Mouse (Mus musculus): ENCODE measurements around the gene Pkp4. TPM values are rescaled to one million over a fixed set of nuclear protein-coding genes. Genes with fewer than 3 reads are reported as not detected.

Gene Pkp4
- polyA plus RNA-seq, 1 experiment from 2014 or later = 28.3 TPM

- 91% methylated on average over 8 of the region's 8 CpGs for WGBS
- Histone ChIP-seq H3K36me3 (peaks cover 49% of the 10 kb centered on the region), H3K4me1 (no peaks in the 10 kb centered on the region)
These were observed 146.7 kb downstream of the Pkp4 start for GRCm38 (mm10) chr2:59307302-59307701.

GRCm38 (mm10) chr2:59308055-59308454 lies 147.4 kb downstream of the Pkp4 start:
- WGBS = 93% methylated on average over 19 of the region's 19 CpGs
- Histone ChIP-seq H3K27ac (no peak overlapping the region), H3K4me1 (no peaks in the 10 kb centered on the region), H3K4me3 (no peak overlapping the region), H3K4me2 (no peak overlapping the region), H3K9me3 (no peaks in the 10 kb centered on the region), H3K27me3 (no peaks in the 10 kb centered on the region), H3K36me3 (peaks cover 51% of the 10 kb centered on the region), H3K9ac (no peak overlapping the region)
- ATAC-seq (ENCODE audit: insufficient number of reproducible peaks, insufficient read depth, low FRiP score, low TSS enrichment, low read depth) = no peak

More at GRCm38 (mm10) chr2:59307302-59307701, 146.7 kb downstream of the Pkp4 start:
- Histone ChIP-seq H3K27me3 (no peaks in the 10 kb centered on the region), H3K4me2 (no peak overlapping the region), H3K4me3 (no peak overlapping the region), H3K27ac (no peak overlapping the region), H3K9me3 (no peaks in the 10 kb centered on the region), H3K9ac (no peak overlapping the region)
- no peak for ATAC-seq (ENCODE audit: insufficient number of reproducible peaks, insufficient read depth, low FRiP score, low TSS enrichment, low read depth)

GRCm38 (mm10) chr2:59313293-59313692 lies 152.6 kb downstream of the Pkp4 start:
- H3K27ac ChIP-seq = no peak overlapping the region
- H3K4me2 ChIP-seq = no peak overlapping the region
- no peak for ATAC-seq (ENCODE audit: insufficient number of reproducible peaks, insufficient read depth, low FRiP score, low TSS enrichment, low read depth)
- H3K4me1 ChIP-seq = no peaks in the 10 kb centered on the region
- H3K9ac ChIP-seq = no peak overlapping the region
- WGBS = 69% methylated on average over 6 of the region's 6 CpGs
- peaks cover 40% of the 10 kb centered on the region for H3K36me3 ChIP-seq
- no peaks in the 10 kb centered on the region for H3K27me3 ChIP-seq
- peaks cover under 1% of the 10 kb centered on the region for H3K9me3 ChIP-seq
- no peak overlapping the region for H3K4me3 ChIP-seq

GRCm38 (mm10) chr2:59318631-59319030 lies 158.0 kb downstream of the Pkp4 start:
- no peaks in the 10 kb centered on the region for H3K4me1 ChIP-seq
- no peak for ATAC-seq (ENCODE audit: insufficient number of reproducible peaks, insufficient read depth, low FRiP score, low TSS enrichment, low read depth)
- WGBS = 100% methylated on average over 1 of the region's 1 CpGs
- H3K4me3 ChIP-seq = no peak overlapping the region
- H3K27ac ChIP-seq = no peak overlapping the region
- no peak overlapping the region for H3K9ac ChIP-seq
- no peaks in the 10 kb centered on the region for H3K27me3 ChIP-seq
- H3K9me3 ChIP-seq = peaks cover 10% of the 10 kb centered on the region
- H3K4me2 ChIP-seq = no peak overlapping the region
- H3K36me3 ChIP-seq = peaks cover 53% of the 10 kb centered on the region

- no peaks in the 10 kb centered on the region for H3K9me3 ChIP-seq
- whole genome bisulfite sequencing = 90% methylated on average over 5 of the region's 5 CpGs
- H3K4me2 ChIP-seq = no peak overlapping the region
- no peak for ATAC-seq (ENCODE audit: insufficient number of reproducible peaks, insufficient read depth, low FRiP score, low TSS enrichment, low read depth)
- no peaks in the 10 kb centered on the region for H3K4me1 ChIP-seq
- H3K27ac ChIP-seq = no peak overlapping the region
- no peak overlapping the region for H3K9ac ChIP-seq
- no peaks in the 10 kb centered on the region for H3K27me3 ChIP-seq
- peaks cover 47% of the 10 kb centered on the region for H3K36me3 ChIP-seq
- no peak overlapping the region for H3K4me3 ChIP-seq
These were observed 167.3 kb downstream of the Pkp4 start for GRCm38 (mm10) chr2:59327946-59328345.

- H3K4me2 ChIP-seq = no peak overlapping the region
- no peak for ATAC-seq (ENCODE audit: insufficient number of reproducible peaks, insufficient read depth, low FRiP score, low TSS enrichment, low read depth)
- H3K9me3 ChIP-seq = no peaks in the 10 kb centered on the region
- H3K27me3 ChIP-seq = no peaks in the 10 kb centered on the region
- no peak overlapping the region for H3K27ac ChIP-seq
- 87% methylated on average over 9 of the region's 9 CpGs for WGBS
- H3K4me3 ChIP-seq = no peak overlapping the region
- H3K36me3 ChIP-seq = peaks cover 56% of the 10 kb centered on the region
- H3K4me1 ChIP-seq = no peaks in the 10 kb centered on the region
- no peak overlapping the region for H3K9ac ChIP-seq
These were observed 170.4 kb downstream of the Pkp4 start for GRCm38 (mm10) chr2:59331093-59331492.

GRCm38 (mm10) chr2:59332523-59332922 lies 171.9 kb downstream of the Pkp4 start:
- Histone ChIP-seq H3K4me1 (0 out of 2 replicates have a peak, but pooled peaks cover under 1% of the 10 kb centered on the region), H3K4me2 (no peak overlapping the region), H3K4me3 (no peak overlapping the region), H3K36me3 (peaks cover 57% of the 10 kb centered on the region), H3K27me3 (no peaks in the 10 kb centered on the region), H3K9me3 (no peaks in the 10 kb centered on the region), H3K9ac (no peak overlapping the region), H3K27ac (no peak overlapping the region)
- whole genome bisulfite sequencing = 86% methylated on average over 4 of the region's 4 CpGs
- ATAC-seq (ENCODE audit: insufficient number of reproducible peaks, insufficient read depth, low FRiP score, low TSS enrichment, low read depth) = no peak

GRCm38 (mm10) chr2:59338501-59338900 lies 177.9 kb downstream of the Pkp4 start:
- Histone ChIP-seq H3K36me3 (peaks cover 62% of the 10 kb centered on the region), H3K4me1 (peaks cover 12% of the 10 kb centered on the region), H3K27ac (peak overlapping the region; percentile 41; the same call in 1 of the 2 replicates), H3K4me3 (no peak overlapping the region), H3K9ac (no peak overlapping the region), H3K9me3 (no peaks in the 10 kb centered on the region), H3K27me3 (no peaks in the 10 kb centered on the region), H3K4me2 (no peak overlapping the region)
- WGBS = 29% methylated on average over 11 of the region's 11 CpGs
- ATAC-seq (ENCODE audit: insufficient number of reproducible peaks, insufficient read depth, low FRiP score, low TSS enrichment, low read depth) = peak; percentile 81

- Histone ChIP-seq H3K27ac (peak overlapping the region; percentile 57), H3K4me1 (peaks cover 12% of the 10 kb centered on the region), H3K9me3 (no peaks in the 10 kb centered on the region), H3K9ac (no peak overlapping the region), H3K4me2 (no peak overlapping the region), H3K27me3 (no peaks in the 10 kb centered on the region), H3K4me3 (no peak overlapping the region), H3K36me3 (peaks cover 62% of the 10 kb centered on the region)
- 71% methylated on average over 8 of the region's 8 CpGs for WGBS
- ATAC-seq (ENCODE audit: insufficient number of reproducible peaks, insufficient read depth, low FRiP score, low TSS enrichment, low read depth) = no peak
These were observed 178.3 kb downstream of the Pkp4 start for GRCm38 (mm10) chr2:59338926-59339325.

GRCm38 (mm10) chr2:59339776-59340539 lies 179.3 kb downstream of the Pkp4 start:
- H3K9ac ChIP-seq = no peak overlapping the region
- H3K9me3 ChIP-seq = no peaks in the 10 kb centered on the region
- 84% methylated on average over 5 of the region's 5 CpGs for WGBS
- H3K4me1 ChIP-seq = peaks cover 12% of the 10 kb centered on the region
- no peak overlapping the region for H3K4me2 ChIP-seq
- no peaks in the 10 kb centered on the region for H3K27me3 ChIP-seq
- no peak for ATAC-seq (ENCODE audit: insufficient number of reproducible peaks, insufficient read depth, low FRiP score, low TSS enrichment, low read depth)
- no peak overlapping the region for H3K4me3 ChIP-seq
- H3K36me3 ChIP-seq = peaks cover 71% of the 10 kb centered on the region
- H3K27ac ChIP-seq = 0 out of 2 replicates have a peak overlapping the region, but pooled peaks have one; percentile 57

GRCm38 (mm10) chr2:59340878-59341277 lies 180.2 kb downstream of the Pkp4 start:
- H3K4me3 ChIP-seq = no peak overlapping the region
- no peak for ATAC-seq (ENCODE audit: insufficient number of reproducible peaks, insufficient read depth, low FRiP score, low TSS enrichment, low read depth)
- H3K27me3 ChIP-seq = no peaks in the 10 kb centered on the region
- peaks cover 12% of the 10 kb centered on the region for H3K4me1 ChIP-seq
- H3K9me3 ChIP-seq = no peaks in the 10 kb centered on the region
- H3K4me2 ChIP-seq = no peak overlapping the region
- H3K36me3 ChIP-seq = peaks cover 76% of the 10 kb centered on the region
- no peak overlapping the region for H3K27ac ChIP-seq
- no peak overlapping the region for H3K9ac ChIP-seq
- WGBS = 95% methylated on average over 1 of the region's 1 CpGs

GRCm38 (mm10) chr2:59342591-59343210 lies 182.1 kb downstream of the Pkp4 start:
- H3K36me3 ChIP-seq = peaks cover 68% of the 10 kb centered on the region
- no peaks in the 10 kb centered on the region for H3K9me3 ChIP-seq
- no peak overlapping the region for H3K9ac ChIP-seq
- no peaks in the 10 kb centered on the region for H3K27me3 ChIP-seq
- H3K4me3 ChIP-seq = no peak overlapping the region
- no peak overlapping the region for H3K27ac ChIP-seq
- H3K4me2 ChIP-seq = no peak overlapping the region
- ATAC-seq (ENCODE audit: insufficient number of reproducible peaks, insufficient read depth, low FRiP score, low TSS enrichment, low read depth) = no peak
- H3K4me1 ChIP-seq = peaks cover 10% of the 10 kb centered on the region
- 93% methylated on average over 6 of the region's 6 CpGs for WGBS

Data from embryonic facial prominence, embryonic 13.5 days (tissue).